Mouse (Mus musculus) liver, embryonic 11.5 days (tissue): ENCODE data around the gene Zdhhc17. TPM values are rescaled to one million over a fixed set of nuclear protein-coding genes. Genes with fewer than 3 reads are reported as not detected.

Experiments
- ATAC-seq: fragments of 200-750 bp; cut with Nextera tagmentation; replicated peaks from 2 replicates; pipeline ENCODE4 v1.8.0; 2017; ENCODE audit warnings: moderate number of reproducible peaks, mild to moderate bottlenecking, moderate TSS enrichment, moderate library complexity; ENCODE audit not compliant: low FRiP score
- DNase-seq: peaks from one replicate; pipeline ENCODE4 v3.0.0-alpha.2; 2017; ENCODE audit warnings: low spot score
- H3K27ac ChIP-seq: fragments of 300-500 bp; sonication (generic); 2 replicates; pipeline ENCODE4 v1.5.1; 2014; ENCODE audit warnings: mild to moderate bottlenecking, low read depth, low read length, control low read depth
- H3K27me3 ChIP-seq: fragments of 300-500 bp; sonication (generic); replicated peaks from 2 replicates; pipeline ENCODE4 v1.6.1; 2014; ENCODE audit warnings: low read length, mixed read lengths; ENCODE audit not compliant: control insufficient read depth, insufficient read depth
- H3K36me3 ChIP-seq: fragments of 300-500 bp; sonication (generic); 2 replicates; pipeline ENCODE4 v1.6.1; 2014; ENCODE audit warnings: mild to moderate bottlenecking, low read length, moderate library complexity, mixed read lengths; ENCODE audit not compliant: control insufficient read depth, insufficient read depth
- H3K4me1 ChIP-seq: fragments of 300-500 bp; sonication (generic); replicated peaks from 2 replicates; pipeline ENCODE4 v1.6.1; 2014; ENCODE audit warnings: low read length, mixed read lengths; ENCODE audit not compliant: control insufficient read depth, insufficient read depth
- H3K4me2 ChIP-seq: fragments of 300-500 bp; sonication (generic); 2 replicates; pipeline ENCODE4 v1.6.1; 2014; ENCODE audit warnings: mild to moderate bottlenecking, control low read depth, moderate library complexity
- H3K4me3 ChIP-seq: fragments of 300-500 bp; sonication (generic); 2 replicates; pipeline ENCODE4 v1.5.1; 2014; ENCODE audit warnings: low read depth, low read length, control low read depth
- H3K9ac ChIP-seq: fragments of 300-500 bp; sonication (generic); 2 replicates; pipeline ENCODE4 v1.6.1; 2014; ENCODE audit warnings: low read depth, low read length, control low read depth
- H3K9me3 ChIP-seq: fragments of 300-500 bp; sonication (generic); 2 replicates; pipeline ENCODE4 v1.6.1; 2016; ENCODE audit warnings: low read length, inconsistent platforms, mixed read lengths; ENCODE audit not compliant: control insufficient read depth
- WGBS: fragments of 180-500 bp; shearing (Covaris S2); extraction: QIAGEN DNeasy Blood & Tissue Kit; methylation state at CpG from one replicate; pipeline ENCODE4 v1.1.7; 2014; 5-methylcytosine and 5-hydroxymethylcytosine counted together
- polyA plus RNA-seq: library from polyadenylated mRNA; unstranded; fragments of >200 nt; fragmentation: Nextera tagmentation; extraction: Ambion mirVana; gene quantifications from 2 replicates; pipeline ENCODE4 v1.2.1, GENCODE M21; 2014

Gene Zdhhc17
- polyA plus RNA-seq, 1 experiment from 2014 or later = 14.7 TPM

- Histone ChIP-seq H3K4me3 (no peak overlapping the region), H3K9ac (no peak overlapping the region), H3K4me2 (peak overlapping the region; percentile 47), H3K27me3 (no peaks in the 10 kb centered on the region), H3K36me3 (no peaks in the 10 kb centered on the region), H3K9me3 (no peaks in the 10 kb centered on the region), H3K27ac (no peak overlapping the region), H3K4me1 (peaks cover 7% of the 10 kb centered on the region)
- DNase-seq = no peak
- ATAC-seq = peak; percentile 70
- WGBS = 65% methylated on average over 20 of the region's 20 CpGs
Measured at GRCm38 (mm10) chr10:110931913-110932560, 77.9 kb downstream of the Zdhhc17 start.

- Histone ChIP-seq H3K4me1 (peaks cover 7% of the 10 kb centered on the region), H3K9ac (no peak overlapping the region), H3K4me2 (peak overlapping the region; percentile 47), H3K27ac (no peak overlapping the region), H3K4me3 (no peak overlapping the region), H3K9me3 (no peaks in the 10 kb centered on the region), H3K27me3 (no peaks in the 10 kb centered on the region), H3K36me3 (no peaks in the 10 kb centered on the region)
- DNase-seq = no peak
- no peak for ATAC-seq
- 73% methylated on average over 13 of the region's 13 CpGs for WGBS
Measured at GRCm38 (mm10) chr10:110931161-110931912, 78.6 kb downstream of the Zdhhc17 start.

DNA sequence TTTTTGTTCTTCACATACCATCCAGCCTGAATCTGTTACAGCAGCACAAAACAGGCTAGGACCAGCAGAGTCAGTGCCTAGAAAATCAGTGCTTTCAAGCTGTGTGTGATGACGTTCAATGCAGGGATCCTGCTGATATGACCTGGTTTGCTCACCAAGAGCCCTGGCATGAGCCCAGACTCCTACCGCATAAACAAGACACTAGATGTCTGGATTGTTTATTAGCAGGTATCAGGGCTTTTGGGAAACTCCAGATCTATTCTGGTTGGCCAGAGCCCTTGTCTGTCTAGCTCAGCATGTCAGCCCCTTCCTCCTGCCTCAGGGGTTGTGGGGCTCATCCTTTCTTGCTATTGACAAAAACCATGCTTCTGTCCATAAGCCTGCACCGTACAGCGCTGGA is 80.2 kb downstream of the Zdhhc17 start:
- ATAC-seq (no peak), DNase-seq (no peak)
- H3K4me3 ChIP-seq = no peak overlapping the region
- peaks cover 7% of the 10 kb centered on the region for H3K4me1 ChIP-seq
- H3K9ac ChIP-seq = no peak overlapping the region
- no peaks in the 10 kb centered on the region for H3K36me3 ChIP-seq
- no peaks in the 10 kb centered on the region for H3K27me3 ChIP-seq
- no peak overlapping the region for H3K27ac ChIP-seq
- 72% methylated on average over 4 of the region's 4 CpGs for WGBS
- H3K9me3 ChIP-seq = no peaks in the 10 kb centered on the region
- no peak overlapping the region for H3K4me2 ChIP-seq

DNA sequence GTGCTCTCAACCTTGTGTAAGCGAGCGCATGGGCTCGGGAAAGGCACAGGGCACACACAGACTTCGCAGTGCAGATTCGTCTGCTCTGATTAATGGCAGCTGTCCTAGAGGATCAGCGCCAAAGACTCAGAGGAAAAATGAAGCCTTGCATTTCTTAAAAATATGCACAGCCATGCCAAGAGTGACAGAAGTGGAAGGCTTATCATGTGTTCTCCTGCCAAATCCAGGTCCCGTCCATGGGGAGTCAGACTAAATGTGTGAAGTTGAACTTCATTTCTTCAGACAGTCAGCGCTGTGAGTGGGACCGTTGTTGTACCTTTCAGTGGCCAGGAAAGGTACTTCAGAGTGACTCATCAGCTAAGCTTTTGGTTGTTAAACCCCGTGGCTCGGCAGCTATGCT is 82.4 kb downstream of the Zdhhc17 start:
- Histone ChIP-seq H3K27ac (no peak overlapping the region), H3K36me3 (no peaks in the 10 kb centered on the region), H3K9me3 (no peaks in the 10 kb centered on the region), H3K9ac (no peak overlapping the region), H3K4me2 (no peak overlapping the region), H3K4me3 (no peak overlapping the region), H3K4me1 (peaks cover 7% of the 10 kb centered on the region), H3K27me3 (no peaks in the 10 kb centered on the region)
- 62% methylated on average over 11 of the region's 11 CpGs for WGBS
- no peak for DNase-seq
- no peak for ATAC-seq

DNA sequence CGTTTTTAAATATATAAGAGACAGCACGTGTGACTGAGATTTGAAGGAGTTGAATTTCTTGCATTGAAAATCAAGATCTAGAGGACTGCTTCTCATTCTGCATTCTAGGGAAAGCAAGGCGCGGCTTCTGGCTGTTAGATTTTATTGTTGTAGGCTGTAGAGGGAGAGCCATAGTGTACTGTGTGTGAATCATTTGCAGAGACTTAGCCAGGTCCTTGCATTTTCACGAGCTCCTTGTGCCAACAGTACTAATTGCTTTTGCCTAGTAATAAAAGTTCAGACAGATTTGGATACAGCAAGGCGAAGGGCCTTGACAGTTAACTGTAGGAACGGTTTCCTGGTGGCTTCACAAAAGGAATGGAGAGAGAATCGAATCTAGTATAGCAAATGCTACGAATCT is 87.3 kb downstream of the Zdhhc17 start:
- no peak overlapping the region for H3K4me2 ChIP-seq
- no peak overlapping the region for H3K27ac ChIP-seq
- no peaks in the 10 kb centered on the region for H3K27me3 ChIP-seq
- H3K4me3 ChIP-seq = no peak overlapping the region
- H3K36me3 ChIP-seq = no peaks in the 10 kb centered on the region
- H3K4me1 ChIP-seq = peaks cover 12% of the 10 kb centered on the region
- 77% methylated on average over 9 of the region's 9 CpGs for WGBS
- no peak for ATAC-seq
- no peak for DNase-seq
- peaks cover under 1% of the 10 kb centered on the region; the same call in 1 of the 2 replicates for H3K9me3 ChIP-seq
- H3K9ac ChIP-seq = no peak overlapping the region

DNA sequence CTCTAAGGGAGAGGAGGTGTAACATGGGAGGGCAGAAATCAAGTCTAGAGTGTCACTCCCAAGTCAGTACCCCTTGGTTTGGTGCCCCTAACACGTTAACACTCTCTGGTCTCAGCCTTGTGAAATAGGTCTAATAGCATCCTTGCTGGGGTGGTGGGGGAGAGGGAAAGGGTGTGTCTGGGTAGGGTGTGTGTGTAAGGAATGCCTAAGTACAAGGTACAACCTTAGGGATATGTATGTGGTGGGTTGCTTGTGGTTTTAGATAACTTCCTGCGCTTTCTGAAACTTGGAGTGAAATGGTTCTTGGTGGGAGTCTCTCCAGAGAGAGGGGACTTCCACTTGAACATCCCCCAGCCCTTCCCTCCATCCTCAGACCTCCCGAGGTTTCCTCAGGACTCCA is 88.0 kb downstream of the Zdhhc17 start:
- DNase-seq (no peak), ATAC-seq (no peak)
- WGBS = 50% methylated on average over 3 of the region's 3 CpGs
- H3K9ac ChIP-seq = no peak overlapping the region
- H3K27me3 ChIP-seq = no peaks in the 10 kb centered on the region
- H3K36me3 ChIP-seq = no peaks in the 10 kb centered on the region
- peaks cover 9% of the 10 kb centered on the region for H3K4me1 ChIP-seq
- H3K4me3 ChIP-seq = no peak overlapping the region
- peak overlapping the region; percentile 30 for H3K4me2 ChIP-seq
- peaks cover 2% of the 10 kb centered on the region; the same call in 1 of the 2 replicates for H3K9me3 ChIP-seq
- no peak overlapping the region for H3K27ac ChIP-seq

GRCm38 (mm10) chr10:110920368-110920950 is 89.5 kb downstream of the Zdhhc17 start:
- Histone ChIP-seq H3K9me3 (peaks cover 2% of the 10 kb centered on the region; the same call in 1 of the 2 replicates), H3K4me3 (peak overlapping the region; percentile 65), H3K9ac (peak overlapping the region; percentile 77), H3K27me3 (no peaks in the 10 kb centered on the region), H3K27ac (no peak overlapping the region), H3K4me2 (peak overlapping the region; percentile 98), H3K4me1 (peaks cover 9% of the 10 kb centered on the region), H3K36me3 (no peaks in the 10 kb centered on the region)
- 3% methylated on average over 15 of the region's 15 CpGs for WGBS
- ATAC-seq (peak; percentile 50), DNase-seq (no peak)

DNA sequence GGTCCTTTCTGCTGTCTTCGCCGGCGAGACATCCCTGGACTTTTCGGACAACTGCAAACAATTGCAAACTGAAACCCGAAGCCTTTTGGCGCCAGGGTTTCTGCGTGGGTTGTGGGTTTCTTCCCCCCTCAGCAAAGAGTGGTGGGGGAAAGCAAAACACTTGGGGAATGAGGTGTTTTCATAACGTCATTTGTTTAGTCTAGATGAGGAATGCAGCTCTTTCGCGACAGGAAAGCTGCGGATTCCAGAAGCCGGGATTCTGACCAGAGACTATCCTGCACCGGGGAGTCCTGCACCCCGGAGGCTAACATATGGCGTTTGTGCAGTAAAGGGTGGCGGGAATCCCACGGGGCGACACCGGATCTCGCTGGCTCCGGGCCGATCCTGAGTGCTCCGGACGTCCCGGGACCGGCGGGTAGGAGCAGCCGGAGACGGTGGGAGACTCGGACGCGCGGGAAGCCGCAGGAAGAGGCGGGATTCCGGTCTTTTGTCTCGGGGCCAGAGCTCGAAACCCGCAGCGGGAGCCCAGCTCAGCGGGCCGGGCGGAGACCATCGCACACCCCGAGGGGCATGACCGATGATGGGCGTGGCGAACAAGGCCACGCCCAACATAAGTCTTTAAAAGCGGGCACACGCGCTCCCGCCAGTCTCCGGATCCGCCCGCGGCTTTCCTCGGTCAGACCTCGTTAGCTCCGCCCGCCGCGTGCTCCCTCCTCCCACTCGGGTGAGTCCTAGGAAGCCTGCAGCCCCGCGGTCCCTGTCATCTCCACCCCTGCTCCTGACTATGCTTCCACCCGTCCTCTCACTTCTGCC is 90.2 kb downstream of the Zdhhc17 start, which contains the start of gene Csrp2:
Gene Csrp2, plus strand, starts transcription at position 259 of the 813 bp plus-strand sequence.
- Histone ChIP-seq H3K9me3 (peaks cover 2% of the 10 kb centered on the region; the same call in 1 of the 2 replicates), H3K4me3 (peak within 1 kb of the TSS; percentile 65), H3K27ac (peak within 1 kb of the TSS; percentile 83), H3K9ac (peak within 1 kb of the TSS; percentile 77), H3K4me2 (peak within 1 kb of the TSS; percentile 98), H3K36me3 (no peaks in the 10 kb centered on the region), H3K27me3 (no peaks in the 10 kb centered on the region), H3K4me1 (peaks cover 9% of the 10 kb centered on the region)
- WGBS = under 1% methylated on average over 66 of the region's 67 CpGs
- DNase-seq (peak; percentile 87), ATAC-seq (peak; percentile 88)
